Mouse (Mus musculus) midbrain, embryonic 15.5 days (tissue): ENCODE measurements around the gene Ucn. TPM values are rescaled to one million over a fixed set of nuclear protein-coding genes. Genes with fewer than 3 reads are reported as not detected.

ENCODE experiments used
- ATAC-seq: fragments of 200-750 bp; cut with Nextera tagmentation; replicated peaks from 2 replicates; pipeline ENCODE4 v1.8.0; 2017; ENCODE audit warnings: moderate TSS enrichment
- H3K27ac ChIP-seq: fragments of 300-500 bp; sonication (generic); 2 replicates; pipeline ENCODE4 v1.5.1; 2015; ENCODE audit warnings: mild to moderate bottlenecking, inconsistent platforms
- H3K27me3 ChIP-seq: fragments of 300-500 bp; sonication (generic); replicated peaks from 2 replicates; pipeline ENCODE4 v1.6.1; 2015; ENCODE audit warnings: inconsistent platforms
- H3K36me3 ChIP-seq: fragments of 300-500 bp; sonication (generic); replicated peaks from 2 replicates; pipeline ENCODE4 v1.6.1; 2015; ENCODE audit warnings: inconsistent platforms
- H3K4me1 ChIP-seq: fragments of 300-500 bp; sonication (generic); 2 replicates; pipeline ENCODE4 v1.6.1; 2015; ENCODE audit warnings: inconsistent platforms
- H3K4me2 ChIP-seq: fragments of 300-500 bp; sonication (generic); 2 replicates; pipeline ENCODE4 v1.6.1; 2015; ENCODE audit warnings: inconsistent platforms, mild to moderate bottlenecking, moderate library complexity
- H3K4me3 ChIP-seq: fragments of 300-500 bp; sonication (generic); 2 replicates; pipeline ENCODE4 v1.5.1; 2015; ENCODE audit warnings: mild to moderate bottlenecking, inconsistent platforms
- H3K9ac ChIP-seq: fragments of 300-500 bp; sonication (generic); 2 replicates; pipeline ENCODE4 v1.6.1; 2015; ENCODE audit warnings: mild to moderate bottlenecking, inconsistent platforms
- H3K9me3 ChIP-seq: fragments of 300-500 bp; sonication (generic); 2 replicates; pipeline ENCODE4 v1.6.1; 2016; ENCODE audit warnings: inconsistent platforms
- WGBS: fragments of 180-500 bp; shearing (Covaris S2); methylation state at CpG from one replicate; pipeline ENCODE4 v1.1.7; 2015; ENCODE audit warnings: mixed read lengths; 5-methylcytosine and 5-hydroxymethylcytosine counted together
- polyA plus RNA-seq: library from polyadenylated mRNA; unstranded; fragments of >200 nt; fragmentation: Nextera tagmentation; extraction: Ambion mirVana; gene quantifications from 2 replicates; pipeline ENCODE4 v1.2.1, GENCODE M21; 2015

Ucn gene
- polyA plus RNA-seq, 1 experiment from 2014 or later: not detected

- no peak overlapping the region for H3K27ac ChIP-seq
- no peaks in the 10 kb centered on the region for H3K36me3 ChIP-seq
- ATAC-seq: peak; percentile 24; the same call in 1 of the 2 replicates
- H3K4me2 ChIP-seq: peak overlapping the region; percentile 53
- H3K9me3 ChIP-seq: no peaks in the 10 kb centered on the region
- peaks cover 64% of the 10 kb centered on the region for H3K27me3 ChIP-seq
- WGBS: 20% methylated on average over 11 of the region's 11 CpGs
- no peak overlapping the region for H3K9ac ChIP-seq
- H3K4me1 ChIP-seq: peaks cover 30% of the 10 kb centered on the region
- peak overlapping the region; percentile 14; the same call in 1 of the 2 replicates for H3K4me3 ChIP-seq
Observed at GRCm38 (mm10) chr5:31095711-31096480, 42.7 kb downstream of the Ucn start.

- Histone ChIP-seq H3K9me3 (no peaks in the 10 kb centered on the region), H3K4me3 (peak overlapping the region; percentile 14), H3K4me2 (peak overlapping the region; percentile 53), H3K36me3 (no peaks in the 10 kb centered on the region), H3K27me3 (peaks cover 72% of the 10 kb centered on the region), H3K9ac (peak overlapping the region; percentile 0; the same call in 1 of the 2 replicates), H3K27ac (no peak overlapping the region), H3K4me1 (peaks cover 30% of the 10 kb centered on the region)
- peak; percentile 7; the same call in 1 of the 2 replicates for ATAC-seq
- under 1% methylated on average over 59 of the region's 59 CpGs for WGBS
Observed at GRCm38 (mm10) chr5:31094799-31095691, 43.6 kb downstream of the Ucn start.

DNA sequence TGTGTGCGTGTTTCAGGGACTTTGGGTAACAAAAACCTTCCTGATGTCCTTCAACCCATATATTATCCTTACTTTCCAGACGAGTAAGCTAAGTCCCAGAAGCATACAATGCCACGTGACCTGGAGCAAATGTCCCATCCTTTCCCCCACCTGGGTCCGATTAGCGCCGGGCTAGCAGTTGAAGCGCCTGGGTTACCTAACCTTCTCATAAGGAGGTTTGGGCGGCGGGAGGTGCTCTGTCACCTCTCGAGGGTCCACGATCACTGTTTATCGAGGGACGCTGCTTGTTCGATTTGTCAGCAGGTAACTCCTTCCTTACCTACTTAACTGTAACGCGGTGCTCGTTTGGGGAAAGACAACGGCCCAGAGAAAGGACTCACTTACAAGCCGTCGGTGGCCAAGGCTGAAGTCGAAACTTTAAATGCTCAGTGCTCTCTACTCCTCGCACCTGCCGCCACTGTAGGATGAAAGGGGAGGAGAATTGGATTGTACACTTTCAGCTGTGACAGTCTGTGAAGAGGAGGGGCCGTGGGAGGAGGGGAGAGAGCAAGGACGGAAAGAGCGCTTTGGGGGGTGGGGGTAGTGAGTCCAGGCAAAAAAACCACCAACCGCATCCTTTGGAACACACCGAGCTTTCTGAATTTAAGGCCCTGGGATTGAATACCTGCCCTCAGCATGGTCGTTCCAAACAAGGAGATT is 44.4 kb downstream of the Ucn start:
- H3K9ac ChIP-seq: no peak overlapping the region
- no peak for ATAC-seq
- peaks cover 75% of the 10 kb centered on the region for H3K27me3 ChIP-seq

DNA sequence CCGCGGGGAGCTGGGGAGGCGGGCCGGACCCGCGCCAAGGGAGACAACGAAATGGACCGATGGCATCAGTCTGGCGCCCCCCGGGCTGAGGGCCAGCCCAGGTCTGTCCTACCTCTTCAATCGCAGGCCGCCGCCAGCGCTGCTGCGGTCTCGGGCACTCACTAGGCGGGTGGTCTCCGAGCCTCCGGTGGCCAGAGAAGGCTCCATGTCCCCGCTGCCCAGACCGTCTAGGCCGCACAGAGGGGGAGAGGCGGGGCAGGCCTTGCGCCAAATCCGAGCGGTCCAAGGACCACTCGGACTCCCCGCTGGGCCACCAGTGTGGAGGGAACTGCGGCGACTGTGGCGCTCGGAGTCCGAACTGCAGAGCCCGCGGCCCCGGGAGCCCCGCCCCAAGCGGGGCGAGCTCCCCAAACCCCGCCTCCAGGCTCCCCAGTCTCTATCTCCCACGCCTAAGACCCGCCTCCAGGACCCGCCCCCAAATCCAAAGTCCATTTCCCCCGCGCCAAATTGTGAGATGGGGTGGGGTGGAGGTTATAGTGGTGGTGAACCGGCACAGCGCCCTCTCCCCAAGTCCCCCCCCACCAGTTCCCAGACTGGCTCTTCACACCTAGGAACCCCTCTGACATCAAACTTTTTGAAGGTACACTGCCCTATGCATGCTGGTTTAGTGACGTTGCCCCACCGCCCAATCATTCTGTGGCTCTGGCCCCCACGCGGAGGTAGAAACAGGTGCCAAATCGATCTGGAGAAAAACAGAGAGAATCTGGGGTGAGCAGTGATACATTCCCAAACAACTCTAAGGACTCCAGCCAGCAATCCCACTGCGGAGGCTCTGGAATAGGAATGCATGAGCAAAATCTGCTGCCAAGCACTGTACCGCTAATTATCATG is 45.2 kb downstream of the Ucn start:
- ATAC-seq: peak; percentile 55
- no peak overlapping the region for H3K27ac ChIP-seq
- H3K4me2 ChIP-seq: peak overlapping the region; percentile 53
- peaks cover 30% of the 10 kb centered on the region for H3K4me1 ChIP-seq
- under 1% methylated on average over 52 of the region's 54 CpGs for WGBS
- H3K27me3 ChIP-seq: peaks cover 75% of the 10 kb centered on the region
- H3K4me3 ChIP-seq: peak overlapping the region; percentile 44
- H3K9me3 ChIP-seq: no peaks in the 10 kb centered on the region
- peak overlapping the region; percentile 52 for H3K9ac ChIP-seq
- H3K36me3 ChIP-seq: no peaks in the 10 kb centered on the region

More for the DNA sequence above, 44.4 kb downstream of the Ucn start:
- Histone ChIP-seq H3K9me3 (no peaks in the 10 kb centered on the region), H3K4me3 (peak overlapping the region; percentile 44), H3K4me1 (peaks cover 30% of the 10 kb centered on the region), H3K27ac (no peak overlapping the region), H3K36me3 (no peaks in the 10 kb centered on the region), H3K4me2 (peak overlapping the region; percentile 53)
- 1% methylated on average over 29 of the region's 29 CpGs for WGBS

GRCm38 (mm10) chr5:31092231-31092975 is 46.2 kb downstream of the Ucn start:
- H3K4me3 ChIP-seq: peak overlapping the region; percentile 44
- no peak overlapping the region for H3K27ac ChIP-seq
- peak overlapping the region; percentile 52 for H3K9ac ChIP-seq
- no peak; the same call in 1 of the 2 replicates for ATAC-seq
- H3K36me3 ChIP-seq: no peaks in the 10 kb centered on the region
- H3K4me2 ChIP-seq: peak overlapping the region; percentile 53
- H3K9me3 ChIP-seq: no peaks in the 10 kb centered on the region
- peaks cover 30% of the 10 kb centered on the region for H3K4me1 ChIP-seq
- WGBS: under 1% methylated on average over 50 of the region's 53 CpGs
- H3K27me3 ChIP-seq: peaks cover 67% of the 10 kb centered on the region

Other genes starting within 250 kb of the Ucn start
- gene Ost4, start 231.0 kb downstream of the Ucn start, polyA plus RNA-seq: 217 and 225 TPM in 2 replicates
- 17.8 and 20.3 TPM in 2 replicates for gene Emilin1, start 225.4 kb downstream of the Ucn start, polyA plus RNA-seq
- gene Khk, start 217.4 kb downstream of the Ucn start, polyA plus RNA-seq: 8.0 and 10.4 TPM in 2 replicates
- 62.7 and 66.5 TPM in 2 replicates for gene Cgref1, start 193.2 kb downstream of the Ucn start, polyA plus RNA-seq
- 110 and 113 TPM in 2 replicates for gene Preb, start 178.5 kb downstream of the Ucn start, polyA plus RNA-seq
- 0.08 TPM in 1 of 2 replicates, not detected in the other for gene Tcf23, start 170.2 kb downstream of the Ucn start, polyA plus RNA-seq
- gene Atraid, start 90.5 kb downstream of the Ucn start, polyA plus RNA-seq: 161 and 164 TPM in 2 replicates
- gene Slc5a6, start 89.9 kb downstream of the Ucn start, polyA plus RNA-seq: 26.9 and 29.1 TPM in 2 replicates
- 14.9 and 16.2 TPM in 2 replicates for gene Cad, start 84.0 kb downstream of the Ucn start, polyA plus RNA-seq
- gene Dnajc5g, start 32.5 kb downstream of the Ucn start, polyA plus RNA-seq: not detected in 2 replicates
- 20.4 and 21.5 TPM in 2 replicates for gene Slc30a3, start 30.6 kb downstream of the Ucn start, polyA plus RNA-seq
- not detected in 2 replicates for gene Trim54, start 22.1 kb downstream of the Ucn start, polyA plus RNA-seq
- gene Mpv17, start 15.4 kb upstream of the Ucn start, polyA plus RNA-seq: 51.5 and 57.8 TPM in 2 replicates
- 1.7 TPM in 2 replicates for gene Gm29609, start 41.1 kb upstream of the Ucn start, polyA plus RNA-seq
- gene Gtf3c2, start 41.3 kb upstream of the Ucn start, polyA plus RNA-seq: 72.3 and 73.6 TPM in 2 replicates
- gene Snx17, start 54.4 kb upstream of the Ucn start, polyA plus RNA-seq: 125 and 126 TPM in 2 replicates
- gene Eif2b4, start 54.6 kb upstream of the Ucn start, polyA plus RNA-seq: 85.0 and 92.1 TPM in 2 replicates
- gene Zfp513, start 63.5 kb upstream of the Ucn start, polyA plus RNA-seq: 17.0 and 19.4 TPM in 2 replicates
- gene Ppm1g, start 81.9 kb upstream of the Ucn start, polyA plus RNA-seq: 191 and 200 TPM in 2 replicates
- gene Nrbp1, start 102.0 kb upstream of the Ucn start, polyA plus RNA-seq: 169 and 177 TPM in 2 replicates
- 0.45 and 0.69 TPM in 2 replicates for gene Gm9970, start 102.4 kb upstream of the Ucn start, polyA plus RNA-seq
- gene Krtcap3, start 112.9 kb upstream of the Ucn start, polyA plus RNA-seq: 2.5 and 3.2 TPM in 2 replicates
- 34.3 and 36.6 TPM in 2 replicates for gene Ift172, start 152.3 kb upstream of the Ucn start, polyA plus RNA-seq
- 107 and 113 TPM in 2 replicates for gene Fndc4, start 157.3 kb upstream of the Ucn start, polyA plus RNA-seq
- 0.50 and 0.74 TPM in 2 replicates for gene Gckr, start 158.6 kb upstream of the Ucn start, polyA plus RNA-seq